Comparison of ENCODE assay signal across 24 mouse cellular contexts in genomic region chr5:96034101-96034500, GRCm38 (mm10).
DNase-seq lines count a peak whose midpoint lies in the region; ATAC-seq and TF ChIP-seq lines count a peak whose summit lies in the region.
"Had no signal": no experiment of that assay in that cellular context is flagged by ENCODE, and none has a peak within 500 bp of the region (broad histone marks: within the 10 kb centered on the region; RNA-seq: fewer than 3 reads in every experiment).

No protein-coding gene starts in this region.

- no peaks in the 10 kb centered on the region for H3K9me3 ChIP-seq in embryonic facial prominence, embryonic 14.5 days (ENCODE audit: control insufficient read depth, low read length)
- H3K9me3 ChIP-seq in embryonic facial prominence, embryonic 10.5 days: no peaks in the 10 kb centered on the region
- no peaks in the 10 kb centered on the region for H3K9me3 ChIP-seq in lung, embryonic 14.5 days (ENCODE audit: low read depth, low read length)
- no peaks in the 10 kb centered on the region for H3K9me3 ChIP-seq in lung, postnatal 0 days (ENCODE audit: low read length)
- H3K9me3 ChIP-seq: embryonic facial prominence, embryonic 13.5 days; forebrain, embryonic 13.5 days; forebrain, embryonic 15.5 days; G1E had no signal

- peaks cover 7% of the 10 kb centered on the region; the same call in 1 of the 2 replicates for H3K4me1 ChIP-seq in embryonic facial prominence, embryonic 14.5 days (ENCODE audit: control insufficient read depth, insufficient read depth, low read length)
- peaks cover 9% of the 10 kb centered on the region for H3K4me1 ChIP-seq in embryonic facial prominence, embryonic 10.5 days
- no peaks in the 10 kb centered on the region for H3K4me1 ChIP-seq in lung, embryonic 14.5 days (ENCODE audit: insufficient read depth)
- H3K4me1 ChIP-seq in lung, postnatal 0 days (ENCODE audit: insufficient read depth, low read depth, low read length): no peaks in the 10 kb centered on the region
- H3K4me1 ChIP-seq: forebrain, embryonic 13.5 days had no signal

- H3K36me3 ChIP-seq in embryonic facial prominence, embryonic 14.5 days (ENCODE audit: control insufficient read depth, insufficient read depth, low read length): no peaks in the 10 kb centered on the region
- H3K36me3 ChIP-seq in embryonic facial prominence, embryonic 10.5 days (replicated peaks): no peaks in the 10 kb centered on the region
- no peaks in the 10 kb centered on the region for H3K36me3 ChIP-seq in lung, embryonic 14.5 days (ENCODE audit: insufficient read depth)
- H3K36me3 ChIP-seq in lung, postnatal 0 days (ENCODE audit: insufficient read depth, low read length): no peaks in the 10 kb centered on the region
- H3K36me3 ChIP-seq: embryonic facial prominence, embryonic 13.5 days; forebrain, embryonic 15.5 days; G1E had no signal

- H3K27me3 ChIP-seq in embryonic facial prominence, embryonic 14.5 days (replicated peaks; ENCODE audit: control insufficient read depth, insufficient read depth, low read length): no peaks in the 10 kb centered on the region
- H3K27me3 ChIP-seq in embryonic facial prominence, embryonic 10.5 days (replicated peaks; ENCODE audit: low read depth, poor library complexity, severe bottlenecking): no peaks in the 10 kb centered on the region
- no peaks in the 10 kb centered on the region for H3K27me3 ChIP-seq in lung, embryonic 14.5 days (ENCODE audit: insufficient read depth, low read length)
- no peaks in the 10 kb centered on the region for H3K27me3 ChIP-seq in lung, postnatal 0 days (replicated peaks; ENCODE audit: insufficient read depth, low read length)
- H3K27me3 ChIP-seq: CH12.LX; embryonic facial prominence, embryonic 13.5 days; forebrain, embryonic 13.5 days; forebrain, embryonic 15.5 days had no signal

- H3K4me3 ChIP-seq in embryonic facial prominence, embryonic 14.5 days (ENCODE audit: low read depth, low read length): no peak overlapping the region
- no peak overlapping the region for H3K4me3 ChIP-seq in embryonic facial prominence, embryonic 10.5 days
- no peak overlapping the region for H3K4me3 ChIP-seq in lung, embryonic 14.5 days (ENCODE audit: low read depth, low read length)
- no peak overlapping the region for H3K4me3 ChIP-seq in lung, postnatal 0 days (ENCODE audit: low read depth, low read length)
- H3K4me3 ChIP-seq: embryonic facial prominence, embryonic 13.5 days; forebrain, embryonic 13.5 days; forebrain, embryonic 15.5 days had no signal

- DNase-seq in embryonic facial prominence, embryonic 14.5 days (ENCODE audit: low spot score): peak; percentile 17
- no peak for DNase-seq in embryonic facial prominence, embryonic 10.5 days (ENCODE audit: low spot score)
- DNase-seq in lung, embryonic 14.5 days: peak; percentile 65
- DNase-seq in lung, postnatal 36 days: no peak
- DNase-seq in lung, postnatal 0 days (ENCODE audit: low spot score): peak; percentile 66
- no peak for DNase-seq in lung, postnatal 14 days
- DNase-seq in Muller cell, postnatal 12 days (ENCODE audit: inconsistent ontology term): peak; percentile 17
- no peak for DNase-seq in urinary bladder, adult 2 months (ENCODE audit: low spot score)
- DNase-seq: adrenal gland, adult 2 months; adrenal gland, postnatal 10 days; adrenal gland, postnatal 25 days; B cell, adult 2 months; cerebellum, adult 11-12 months; cerebellum, adult 2 months; cerebellum, adult 9-10 months; cerebellum, postnatal 10 days; cerebellum, postnatal 25 days; forebrain, postnatal 0 days had no signal

- WGBS in embryonic facial prominence, embryonic 14.5 days: 8% methylated on average over 1 of the region's 1 CpGs
- 22% methylated on average over 1 of the region's 1 CpGs for WGBS in embryonic facial prominence, embryonic 10.5 days
- WGBS in lung, embryonic 14.5 days: 28% methylated on average over 1 of the region's 1 CpGs
- 38% methylated on average over 1 of the region's 1 CpGs for WGBS in lung, postnatal 0 days

- H3K4me2 ChIP-seq in embryonic facial prominence, embryonic 14.5 days (ENCODE audit: low read depth, low read length): no peak overlapping the region
- H3K4me2 ChIP-seq in lung, embryonic 14.5 days: no peak overlapping the region
- H3K4me2 ChIP-seq in lung, postnatal 0 days (replicated peaks; ENCODE audit: low read depth, low read length): no peak overlapping the region
- H3K4me2 ChIP-seq: embryonic facial prominence, embryonic 13.5 days; forebrain, embryonic 13.5 days; forebrain, embryonic 15.5 days had no signal

- ATAC-seq in embryonic facial prominence, embryonic 14.5 days (ENCODE audit: low read depth): no peak
- ATAC-seq in lung, embryonic 14.5 days (ENCODE audit: insufficient read depth): peak; percentile 47; the same call in 1 of the 2 replicates
- peak; percentile 38; the same call in 1 of the 2 replicates for ATAC-seq in lung, postnatal 0 days
- ATAC-seq: CD4-positive, CD25-positive, alpha-beta regulatory T cell, adult 4 months; forebrain, embryonic 13.5 days; forebrain, embryonic 15.5 days; forebrain, postnatal 0 days had no signal

- TF ChIP-seq CTCF in lung, embryonic 14.5 days (IDR thresholded peaks at IDR 0.05; ENCODE audit: low read depth): no peak
- TF ChIP-seq CTCF in lung, postnatal 0 days (IDR thresholded peaks at IDR 0.05): no peak

- no peak overlapping the region for H3K27ac ChIP-seq in embryonic facial prominence, embryonic 14.5 days (replicated peaks; ENCODE audit: low read depth, low read length)
- no peak overlapping the region for H3K27ac ChIP-seq in embryonic facial prominence, embryonic 10.5 days (replicated peaks)
- no peak overlapping the region for H3K27ac ChIP-seq in lung, embryonic 14.5 days (ENCODE audit: low read depth)
- H3K27ac ChIP-seq in lung, postnatal 0 days (ENCODE audit: low read length): no peak overlapping the region
- H3K27ac ChIP-seq: embryonic facial prominence, embryonic 13.5 days; forebrain, embryonic 13.5 days; forebrain, embryonic 15.5 days had no signal

- H3K9ac ChIP-seq in embryonic facial prominence, embryonic 14.5 days (ENCODE audit: low read depth, low read length): no peak overlapping the region
- H3K9ac ChIP-seq in lung, embryonic 14.5 days: no peak overlapping the region
- no peak overlapping the region for H3K9ac ChIP-seq in lung, postnatal 0 days (replicated peaks; ENCODE audit: low read depth)
- H3K9ac ChIP-seq: embryonic facial prominence, embryonic 13.5 days; forebrain, embryonic 13.5 days; forebrain, embryonic 15.5 days; forebrain, postnatal 0 days had no signal

- TF ChIP-seq EP300 in lung, postnatal 0 days (IDR thresholded peaks at IDR 0.05): peak; percentile 50

Comparison
In these comparisons a context has a peak if more than half of its experiments do, and no peak if none do; other contexts are left out.
1. DNase-seq: peak in embryonic facial prominence, embryonic 14.5 days (single experiment), lung, embryonic 14.5 days (single experiment), lung, postnatal 0 days (single experiment) and Muller cell, postnatal 12 days (single experiment); none in embryonic facial prominence, embryonic 10.5 days (single experiment), lung, postnatal 36 days (single experiment), lung, postnatal 14 days (single experiment) and urinary bladder, adult 2 months (single experiment).